Mouse (Mus musculus): Measurements from ENCODE around the gene Timm29.

- TF ChIP-seq GATA1 (IDR thresholded peaks at IDR 0.05; ENCODE audit: low read length) (no peak), TAL1 (IDR thresholded peaks at IDR 0.05; ENCODE audit: low read length) (no peak)
These were observed 28.1 kb upstream of the Timm29 start for GRCm38 (mm10) chr9:21564420-21564819.

All from erythroblast, embryonic 14.5 days (primary cell).